Mouse (Mus musculus): ENCODE data around the gene Thsd4. TPM values are rescaled to one million over a fixed set of nuclear protein-coding genes. Genes with fewer than 3 reads are reported as not detected.

The Thsd4 gene
- total and polyA plus RNA-seq, 2 experiments from 2014 or later: 4.8 to 45.0 TPM

- no peak overlapping the region for H3K4me3 ChIP-seq (ENCODE audit: low read depth, low read length)
- H3K27ac ChIP-seq (ENCODE audit: low read depth): no peak overlapping the region
- no peak for ATAC-seq (ENCODE audit: insufficient read depth, low read depth)
- H3K36me3 ChIP-seq (replicated peaks; ENCODE audit: control insufficient read depth, insufficient read depth, low read length): peaks cover 3% of the 10 kb centered on the region; the same call in 1 of the 2 replicates
- H3K4me1 ChIP-seq (ENCODE audit: control insufficient read depth, insufficient read depth): no peaks in the 10 kb centered on the region
- TF ChIP-seq EP300 (IDR thresholded peaks at IDR 0.05; ENCODE audit: low read depth): no peak
- no peak for TF ChIP-seq CTCF (IDR thresholded peaks at IDR 0.05; ENCODE audit: low read depth)
- no peak for DNase-seq (ENCODE audit: low spot score)
- H3K9ac ChIP-seq (replicated peaks; ENCODE audit: low read depth, low read length): no peak overlapping the region
- H3K9me3 ChIP-seq (replicated peaks; ENCODE audit: control insufficient read depth, low read length): no peaks in the 10 kb centered on the region; the same call in 1 of the 2 replicates
- H3K27me3 ChIP-seq (ENCODE audit: control insufficient read depth, insufficient read depth, low read length): no peaks in the 10 kb centered on the region
- WGBS: 66% methylated on average over 3 of the region's 3 CpGs
- no peak overlapping the region for H3K4me2 ChIP-seq (ENCODE audit: low read depth, low read length)
These were observed 591.6 kb downstream of the Thsd4 start for GRCm38 (mm10) chr9:59930248-59930647.

Other genes starting within 250 kb of the Thsd4 start
- gene Lrrc49, start 166.1 kb upstream of the Thsd4 start, total RNA-seq (2014; rRNA removed; ENCODE audit: low replicate concordance): 6.4 and 7.2 TPM in 2 replicates
- 4.9 and 5.0 TPM in 2 replicates for gene Lrrc49, start 166.1 kb upstream of the Thsd4 start, polyA plus RNA-seq (2015; fragmentation: Nextera tagmentation; extraction: Ambion mirVana)
- 0.39 and 1.2 TPM in 2 replicates for gene Larp6, start 190.9 kb upstream of the Thsd4 start, total RNA-seq (2014; rRNA removed; ENCODE audit: low replicate concordance)
- 0.41 and 0.43 TPM in 2 replicates for gene Larp6, start 190.9 kb upstream of the Thsd4 start, polyA plus RNA-seq (2015; fragmentation: Nextera tagmentation; extraction: Ambion mirVana)